Mouse (Mus musculus) brain, embryonic 14.5 days (tissue): Measurements from ENCODE around the gene Chst3.

Experiments used
- CTCF ChIP-seq: fragments of 200-500 bp; IDR thresholded peaks from 2 replicates; pipeline ENCODE4 v1.5.1; 2012; ENCODE audit warnings: inconsistent platforms, mild to moderate bottlenecking, moderate library complexity, borderline replicate concordance; ENCODE audit not compliant: insufficient read depth, insufficient read length; ENCODE audit errors: extremely low read depth
- POLR2A ChIP-seq: fragments of 200-500 bp; IDR thresholded peaks from 2 replicates; pipeline ENCODE4 v1.6.1; 2012; ENCODE audit warnings: mild to moderate bottlenecking, inconsistent platforms, borderline replicate concordance; ENCODE audit not compliant: poor library complexity, insufficient read depth, insufficient read length, severe bottlenecking; ENCODE audit errors: extremely low read depth

GRCm38 (mm10) chr10:60195087-60195486 lies 24.0 kb downstream of the Chst3 start:
- TF ChIP-seq POLR2A (no peak), CTCF (no peak; the same call in 1 of the 2 replicates)
